Mouse (Mus musculus) hindbrain, embryonic 16.5 days (tissue): Measurements from ENCODE around the gene Focad. TPM values are rescaled to one million over a fixed set of nuclear protein-coding genes. Genes with fewer than 3 reads are reported as not detected.
A peak's percentile ranks its signal among the peaks of the same experiment; 100 is the strongest.

Source experiments
- ATAC-seq: fragments of 200-750 bp; cut with Nextera tagmentation; 2 replicates; pipeline ENCODE4 v1.8.0; 2017; ENCODE audit warnings: moderate TSS enrichment, moderate library complexity
- H3K27ac ChIP-seq: fragments of 300-500 bp; sonication (generic); 2 replicates; pipeline ENCODE4 v1.5.1; 2014; ENCODE audit warnings: low read depth, mild to moderate bottlenecking, control low read depth, low read length, moderate library complexity
- H3K27me3 ChIP-seq: fragments of 300-500 bp; sonication (generic); replicated peaks from 2 replicates; pipeline ENCODE4 v1.6.1; 2014; ENCODE audit warnings: low read length; ENCODE audit not compliant: control insufficient read depth, insufficient read depth
- H3K36me3 ChIP-seq: fragments of 300-500 bp; sonication (generic); 2 replicates; pipeline ENCODE4 v1.6.1; 2014; ENCODE audit warnings: mild to moderate bottlenecking, low read length, moderate library complexity, mixed read lengths; ENCODE audit not compliant: control insufficient read depth, insufficient read depth
- H3K4me1 ChIP-seq: fragments of 300-500 bp; sonication (generic); 2 replicates; pipeline ENCODE4 v1.6.1; 2014; ENCODE audit warnings: low read depth, low read length; ENCODE audit not compliant: control insufficient read depth, insufficient read depth
- H3K4me2 ChIP-seq: fragments of 300-500 bp; sonication (generic); 2 replicates; pipeline ENCODE4 v1.6.1; 2014; ENCODE audit warnings: mild to moderate bottlenecking, low read length, control low read depth, moderate library complexity
- H3K4me3 ChIP-seq: fragments of 300-500 bp; sonication (generic); 2 replicates; pipeline ENCODE4 v1.5.1; 2014; ENCODE audit warnings: mild to moderate bottlenecking, low read length, control low read depth, moderate library complexity
- H3K9ac ChIP-seq: fragments of 300-500 bp; sonication (generic); 2 replicates; pipeline ENCODE4 v1.6.1; 2014; ENCODE audit warnings: low read depth, mild to moderate bottlenecking, control low read depth, low read length, moderate library complexity
- H3K9me3 ChIP-seq: fragments of 300-500 bp; sonication (generic); 2 replicates; pipeline ENCODE4 v1.6.1; 2014; ENCODE audit warnings: mild to moderate bottlenecking, low read length, moderate library complexity; ENCODE audit not compliant: control insufficient read depth
- WGBS: fragments of 180-500 bp; shearing (Covaris S2); extraction: QIAGEN DNeasy Blood & Tissue Kit; methylation state at CpG from one replicate; pipeline ENCODE4 v1.1.7; 2014; 5-methylcytosine and 5-hydroxymethylcytosine counted together
- polyA plus RNA-seq: library from polyadenylated mRNA; unstranded; fragments of >200 nt; fragmentation: Nextera tagmentation; extraction: Ambion mirVana; gene quantifications from 2 replicates; pipeline ENCODE4 v1.2.1, GENCODE M21; 2015

The Focad gene
- polyA plus RNA-seq, 1 experiment from 2014 or later, result 11.7 TPM

DNA sequence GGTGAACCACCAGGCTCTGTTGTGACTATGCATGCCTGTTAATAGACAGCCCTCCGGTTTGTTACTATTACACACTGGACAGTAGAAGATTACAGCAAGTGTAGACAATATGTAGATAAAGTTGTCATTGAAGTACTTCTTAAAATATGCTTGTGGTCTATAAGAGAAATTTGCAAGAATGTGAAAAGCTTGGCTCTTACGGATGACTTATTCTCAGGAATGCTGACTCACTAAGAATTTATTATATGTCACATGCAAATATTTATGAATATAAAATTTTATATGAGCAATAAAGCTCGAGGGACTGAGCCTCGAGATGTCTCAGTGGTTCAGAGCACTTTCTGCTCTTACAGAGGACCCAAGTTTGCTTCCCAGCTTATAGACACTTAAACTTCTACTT, 240.1 kb downstream of the Focad start:
- no peak overlapping the region for H3K4me2 ChIP-seq
- H3K4me1 ChIP-seq, result no peaks in the 10 kb centered on the region
- no peaks in the 10 kb centered on the region for H3K9me3 ChIP-seq
- 86% methylated on average over 4 of the region's 4 CpGs for WGBS
- no peak overlapping the region for H3K27ac ChIP-seq
- no peak overlapping the region for H3K4me3 ChIP-seq
- no peak overlapping the region for H3K9ac ChIP-seq
- ATAC-seq, result no peak
- H3K27me3 ChIP-seq, result no peaks in the 10 kb centered on the region; the same call in 1 of the 2 replicates
- H3K36me3 ChIP-seq, result no peaks in the 10 kb centered on the region

DNA sequence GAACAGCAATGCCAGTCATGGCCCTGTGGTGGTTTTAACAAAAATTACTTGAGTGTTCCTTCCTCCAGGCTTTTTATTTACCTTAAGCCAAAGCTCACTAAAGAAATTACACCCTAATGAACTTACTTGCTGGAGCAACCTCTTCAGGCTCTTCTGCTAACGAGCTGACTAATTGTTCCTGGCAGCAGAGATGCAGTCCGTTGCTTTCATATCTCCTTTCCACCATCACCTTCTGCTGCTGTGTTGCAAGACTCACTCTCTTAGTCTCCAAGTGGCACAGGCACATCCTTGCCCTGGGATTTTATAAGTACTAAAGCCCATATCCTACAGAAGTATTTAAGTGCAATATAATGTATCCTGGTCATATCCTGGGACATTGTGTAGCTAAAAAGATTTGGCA, 242.3 kb downstream of the Focad start:
- no peak for ATAC-seq
- H3K9me3 ChIP-seq, result no peaks in the 10 kb centered on the region
- H3K9ac ChIP-seq, result no peak overlapping the region
- H3K4me3 ChIP-seq, result no peak overlapping the region
- no peaks in the 10 kb centered on the region; the same call in 1 of the 2 replicates for H3K27me3 ChIP-seq
- H3K4me2 ChIP-seq, result no peak overlapping the region
- 41% methylated on average over 2 of the region's 2 CpGs for WGBS
- H3K36me3 ChIP-seq, result no peaks in the 10 kb centered on the region
- no peak overlapping the region for H3K27ac ChIP-seq
- no peaks in the 10 kb centered on the region for H3K4me1 ChIP-seq

GRCm38 (mm10) chr4:88337365-88337764, 242.9 kb downstream of the Focad start:
- Histone ChIP-seq H3K4me3 (no peak overlapping the region), H3K9me3 (no peaks in the 10 kb centered on the region), H3K27ac (no peak overlapping the region), H3K4me2 (no peak overlapping the region), H3K36me3 (no peaks in the 10 kb centered on the region), H3K9ac (no peak overlapping the region), H3K27me3 (no peaks in the 10 kb centered on the region; the same call in 1 of the 2 replicates), H3K4me1 (no peaks in the 10 kb centered on the region)
- no peak for ATAC-seq
- WGBS, result 59% methylated on average over 2 of the region's 2 CpGs

GRCm38 (mm10) chr4:88338130-88338529, 243.7 kb downstream of the Focad start:
- H3K27ac ChIP-seq, result no peak overlapping the region; the same call in 1 of the 2 replicates
- H3K9ac ChIP-seq, result no peak overlapping the region
- H3K4me1 ChIP-seq, result no peaks in the 10 kb centered on the region
- no peaks in the 10 kb centered on the region for H3K9me3 ChIP-seq
- WGBS, result 26% methylated on average over 5 of the region's 5 CpGs
- H3K4me2 ChIP-seq, result no peak overlapping the region
- H3K27me3 ChIP-seq, result no peaks in the 10 kb centered on the region; the same call in 1 of the 2 replicates
- peak; percentile 87 for ATAC-seq
- no peak overlapping the region for H3K4me3 ChIP-seq
- H3K36me3 ChIP-seq, result no peaks in the 10 kb centered on the region

GRCm38 (mm10) chr4:88344468-88344867, 250.0 kb downstream of the Focad start:
- ATAC-seq, result peak; percentile 91
- no peaks in the 10 kb centered on the region for H3K36me3 ChIP-seq
- peaks cover 6% of the 10 kb centered on the region; the same call in 1 of the 2 replicates for H3K4me1 ChIP-seq
- H3K27me3 ChIP-seq, result no peaks in the 10 kb centered on the region
- H3K27ac ChIP-seq, result peak overlapping the region; percentile 46
- no peaks in the 10 kb centered on the region for H3K9me3 ChIP-seq
- peak overlapping the region; percentile 35; the same call in 1 of the 2 replicates for H3K9ac ChIP-seq
- 42% methylated on average over 11 of the region's 11 CpGs for WGBS
- H3K4me3 ChIP-seq, result no peak overlapping the region
- H3K4me2 ChIP-seq, result peak overlapping the region; percentile 29

GRCm38 (mm10) chr4:88345065-88345464, 250.6 kb downstream of the Focad start:
- Histone ChIP-seq H3K4me2 (no peak overlapping the region), H3K36me3 (no peaks in the 10 kb centered on the region), H3K9me3 (no peaks in the 10 kb centered on the region), H3K27ac (0 out of 2 replicates have a peak overlapping the region, but pooled peaks have one; percentile 4), H3K4me3 (no peak overlapping the region), H3K9ac (no peak overlapping the region), H3K27me3 (no peaks in the 10 kb centered on the region), H3K4me1 (peaks cover 6% of the 10 kb centered on the region; the same call in 1 of the 2 replicates)
- 46% methylated on average over 4 of the region's 4 CpGs for WGBS
- ATAC-seq, result no peak

DNA sequence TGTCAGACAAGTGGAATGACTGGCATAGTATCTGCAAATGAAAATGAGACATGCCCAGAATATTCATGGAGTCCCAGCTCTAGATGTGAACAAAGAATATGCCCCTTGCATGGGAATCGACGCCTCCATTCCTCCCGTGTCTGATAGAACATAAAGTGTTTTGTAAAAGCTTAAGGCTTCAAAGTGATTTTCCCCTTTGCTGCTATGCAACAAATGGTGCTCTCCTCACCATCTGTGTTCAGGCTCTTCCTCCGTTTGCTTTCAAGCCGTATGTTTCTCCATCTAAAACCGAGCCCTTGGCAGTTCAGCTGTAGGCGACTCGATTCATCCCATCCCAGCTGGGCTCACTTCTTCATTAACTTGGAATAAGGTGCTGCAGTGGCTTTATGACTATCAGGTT, 251.5 kb downstream of the Focad start:
- ATAC-seq, result no peak
- H3K4me2 ChIP-seq, result no peak overlapping the region
- no peaks in the 10 kb centered on the region for H3K27me3 ChIP-seq
- peaks cover 6% of the 10 kb centered on the region; the same call in 1 of the 2 replicates for H3K4me1 ChIP-seq
- no peak overlapping the region for H3K27ac ChIP-seq
- no peak overlapping the region for H3K4me3 ChIP-seq
- no peak overlapping the region for H3K9ac ChIP-seq
- no peaks in the 10 kb centered on the region for H3K36me3 ChIP-seq
- no peaks in the 10 kb centered on the region for H3K9me3 ChIP-seq
- 73% methylated on average over 8 of the region's 8 CpGs for WGBS

- WGBS, result 6% methylated on average over 4 of the region's 4 CpGs
- peak; percentile 93 for ATAC-seq
Observed at GRCm38 (mm10) chr4:88350910-88351309, 256.5 kb downstream of the Focad start.

DNA sequence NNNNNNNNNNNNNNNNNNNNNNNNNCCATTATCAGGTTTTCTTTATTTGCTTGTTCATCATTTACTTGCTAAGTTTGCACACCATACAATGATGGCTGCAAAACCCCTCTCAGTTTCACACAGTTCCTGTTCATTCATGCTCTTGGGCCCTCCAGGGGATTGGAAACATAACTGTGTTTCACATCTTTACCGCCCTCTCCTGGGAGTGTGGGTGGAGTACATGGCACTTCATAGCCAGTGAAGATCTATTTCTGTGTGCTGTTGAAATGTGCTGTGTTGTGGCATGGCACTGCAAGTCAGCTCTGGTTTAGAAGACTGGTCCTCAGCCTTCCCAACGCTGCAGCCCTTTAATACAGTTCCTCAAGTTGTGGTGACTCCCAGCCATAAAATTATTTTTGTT, 262.2 kb downstream of the Focad start:
- H3K9me3 ChIP-seq, result no peaks in the 10 kb centered on the region

More at GRCm38 (mm10) chr4:88350910-88351309, 256.5 kb downstream of the Focad start:
- no peaks in the 10 kb centered on the region for H3K27me3 ChIP-seq
- H3K4me2 ChIP-seq, result no peak overlapping the region
- no peak overlapping the region for H3K9ac ChIP-seq
- H3K36me3 ChIP-seq, result no peaks in the 10 kb centered on the region
- H3K27ac ChIP-seq, result no peak overlapping the region
- no peak overlapping the region for H3K4me3 ChIP-seq
- no peaks in the 10 kb centered on the region for H3K4me1 ChIP-seq
- H3K9me3 ChIP-seq, result no peaks in the 10 kb centered on the region

DNA sequence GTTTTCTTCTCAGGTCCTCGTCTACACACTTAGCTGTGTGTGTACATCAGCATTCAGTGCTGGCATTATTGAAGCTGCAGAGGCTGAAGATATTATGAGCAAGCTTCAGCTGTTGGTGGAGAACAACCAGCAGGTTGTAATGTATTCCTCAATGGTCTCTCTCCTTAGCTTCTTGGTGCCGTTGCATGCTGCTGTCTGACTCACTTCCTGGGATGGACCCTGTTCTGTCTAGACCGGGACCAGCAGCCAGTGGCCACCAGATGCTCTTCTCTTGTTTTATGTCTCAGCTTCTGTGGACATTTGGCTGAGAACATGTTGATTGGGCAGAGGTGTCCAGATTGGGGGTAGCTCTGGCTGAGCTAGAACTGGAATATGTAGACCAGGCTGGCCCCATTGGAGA, 263.0 kb downstream of the Focad start:
- H3K4me2 ChIP-seq, result no peak overlapping the region
- no peaks in the 10 kb centered on the region for H3K27me3 ChIP-seq
- ATAC-seq, result no peak
- no peak overlapping the region for H3K4me3 ChIP-seq
- no peaks in the 10 kb centered on the region for H3K4me1 ChIP-seq
- H3K9ac ChIP-seq, result no peak overlapping the region
- H3K36me3 ChIP-seq, result no peaks in the 10 kb centered on the region
- no peaks in the 10 kb centered on the region for H3K9me3 ChIP-seq
- H3K27ac ChIP-seq, result no peak overlapping the region
- WGBS, result 84% methylated on average over 3 of the region's 3 CpGs

More for the DNA sequence above, 262.2 kb downstream of the Focad start:
- no peak overlapping the region for H3K4me2 ChIP-seq
- no peak overlapping the region for H3K4me3 ChIP-seq
- WGBS, result 64% methylated on average over 2 of the region's 2 CpGs
- no peaks in the 10 kb centered on the region for H3K27me3 ChIP-seq
- H3K9ac ChIP-seq, result no peak overlapping the region
- no peaks in the 10 kb centered on the region for H3K36me3 ChIP-seq
- ATAC-seq, result no peak
- H3K27ac ChIP-seq, result no peak overlapping the region
- H3K4me1 ChIP-seq, result no peaks in the 10 kb centered on the region
